11 mouse cellular contexts compared by ENCODE assay signal in genomic region chr8:121201651-121202050, GRCm38 (mm10).
"Had no signal": no experiment of that assay in that cellular context is flagged by ENCODE, and none has a peak within 500 bp of the region (broad histone marks: within the 10 kb centered on the region; RNA-seq: fewer than 3 reads in every experiment).

No protein-coding gene starts in this region.

- H3K36me3 ChIP-seq: limb, embryonic 12.5 days; midbrain, embryonic 12.5 days; neural tube, embryonic 13.5 days had no signal

- H3K4me2 ChIP-seq: limb, embryonic 12.5 days; midbrain, embryonic 12.5 days; neural tube, embryonic 13.5 days had no signal

- H3K9ac ChIP-seq: limb, embryonic 12.5 days; liver, embryonic 14.5 days; midbrain, embryonic 12.5 days; neural tube, embryonic 13.5 days had no signal

- H3K9me3 ChIP-seq: limb, embryonic 12.5 days; midbrain, embryonic 12.5 days; neural tube, embryonic 13.5 days had no signal

- H3K4me3 ChIP-seq: limb, embryonic 12.5 days; midbrain, embryonic 12.5 days; neural tube, embryonic 13.5 days had no signal

- ATAC-seq: midbrain, embryonic 16.5 days had no signal

- H3K27ac ChIP-seq: liver, embryonic 14.5 days; midbrain, embryonic 12.5 days; neural tube, embryonic 13.5 days had no signal

- DNase-seq: layer of hippocampus, adult 9-11 months; layer of hippocampus, postnatal 36 days; right cerebral cortex, postnatal 4 days; spleen, adult 18-20 months; thymus, adult 18-20 months; thymus, postnatal 14 days had no signal
